Mouse (Mus musculus) heart, adult 2 months (tissue): ENCODE data around the gene BC004004. TPM values are rescaled to one million over a fixed set of nuclear protein-coding genes. Genes with fewer than 3 reads are reported as not detected.

Experiments
- DNase-seq, 2 experiments: peaks; one replicate each; pipeline ENCODE4 v3.0.0; 2021
- H3K27ac ChIP-seq: fragments of 200-600 bp; 2 replicates; pipeline ENCODE4 v1.8.1; 2022
- H3K27me3 ChIP-seq: fragments of 200-500 bp; 2 replicates; pipeline ENCODE4 v1.6.1; 2012; ENCODE audit warnings: mild to moderate bottlenecking, low read length, inconsistent platforms, mixed read lengths; ENCODE audit not compliant: control insufficient read depth, insufficient read depth
- H3K36me3 ChIP-seq: fragments of 200-500 bp; 2 replicates; pipeline ENCODE4 v1.6.1; 2012; ENCODE audit warnings: low read length, inconsistent platforms; ENCODE audit not compliant: control insufficient read depth, insufficient read depth
- H3K4me1 ChIP-seq: fragments of 200-500 bp; 2 replicates; pipeline ENCODE4 v1.6.1; 2011; ENCODE audit warnings: low read length; ENCODE audit not compliant: control insufficient read depth, insufficient read depth
- H3K4me3 ChIP-seq: fragments of 200-600 bp; 2 replicates; pipeline ENCODE4 v1.8.1; 2022
- H3K79me2 ChIP-seq: fragments of 200-500 bp; replicated peaks from 2 replicates; pipeline ENCODE4 v1.6.1; 2012; ENCODE audit warnings: mild to moderate bottlenecking, inconsistent platforms, low read length, moderate library complexity, mixed read lengths; ENCODE audit not compliant: control insufficient read depth, insufficient read depth
- H3K9ac ChIP-seq: fragments of 200-500 bp; 2 replicates; pipeline ENCODE4 v1.6.1; 2012; ENCODE audit warnings: low read depth, mild to moderate bottlenecking, control low read depth, inconsistent platforms, low read length, mixed read lengths
- CTCF ChIP-seq: fragments of 200-600 bp; IDR thresholded peaks from 2 replicates; pipeline ENCODE4 v1.8.1; 2022; ENCODE audit warnings: antibody characterized with exemption, mild to moderate bottlenecking, moderate library complexity
- EP300 ChIP-seq: fragments of 200-500 bp; IDR thresholded peaks from 2 replicates; pipeline ENCODE4 v1.6.1; 2011; ENCODE audit warnings: low read depth, low read length, control low read depth; ENCODE audit not compliant: insufficient read depth
- POLR2A ChIP-seq: fragments of 200-500 bp; IDR thresholded peaks from 2 replicates; pipeline ENCODE4 v1.6.1; 2011; ENCODE audit warnings: mild to moderate bottlenecking, low read depth, low read length, control low read depth; ENCODE audit not compliant: insufficient read depth
- WGBS: fragments of 180-500 bp; shearing (Covaris S2); methylation state at CpG from one replicate; pipeline ENCODE4 v1.1.7; 2018; 5-methylcytosine and 5-hydroxymethylcytosine counted together
- intact Hi-C: fragments of 180-260 bp; cut with DNase I; formaldehyde crosslinking; loops from one replicate; pipeline ENCODE4 v1.15.1; 2025
- polyA plus RNA-seq: library from polyadenylated mRNA; depleted of rRNA; stranded (reverse); fragments of >200 nt; gene quantifications from 2 replicates; pipeline ENCODE4 v1.2.3, GENCODE M21; 2012
- total RNA-seq, 2 experiments: library from RNA; stranded (reverse); gene quantifications; 2 replicates each; pipeline ENCODE4 v1.2.3; 2021

BC004004 gene
- total and polyA plus RNA-seq, 3 experiments = 184 to 318 (median 264) TPM

DNA sequence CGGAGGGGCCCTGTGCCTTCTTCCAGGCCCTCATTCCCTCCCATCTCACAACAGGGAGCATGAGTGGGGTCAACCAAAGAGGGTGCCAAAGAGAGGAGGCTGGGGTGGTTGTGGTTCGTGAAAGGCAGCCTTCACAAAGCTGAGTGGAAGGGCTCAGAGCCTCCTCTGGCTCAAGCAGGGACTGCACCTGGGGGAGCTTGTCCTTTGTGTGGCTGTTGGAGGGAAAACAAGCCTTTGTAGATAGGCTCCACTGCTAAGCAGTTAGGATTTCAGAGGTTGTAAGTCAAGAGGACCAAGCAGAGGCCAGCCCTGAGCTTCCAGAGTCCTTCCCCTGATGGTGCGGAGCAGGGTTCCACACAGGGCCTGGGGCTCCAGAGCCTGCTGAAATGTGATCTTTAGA is 34.5 kb downstream of the BC004004 start:
- H3K4me1 ChIP-seq = peaks cover 14% of the 10 kb centered on the region
- 80% methylated on average over 3 of the region's 3 CpGs for WGBS
- no peak overlapping the region for H3K9ac ChIP-seq
- H3K36me3 ChIP-seq = no peaks in the 10 kb centered on the region
- no peaks in the 10 kb centered on the region for H3K79me2 ChIP-seq
- TF ChIP-seq POLR2A (no peak), CTCF (peak; percentile 37)
- H3K4me3 ChIP-seq = no peak overlapping the region
- intact Hi-C loops = no loop called here
- H3K27me3 ChIP-seq = no peaks in the 10 kb centered on the region
- peak overlapping the region; percentile 38; the same call in 1 of the 2 replicates for H3K27ac ChIP-seq
- no peak for DNase-seq

DNA sequence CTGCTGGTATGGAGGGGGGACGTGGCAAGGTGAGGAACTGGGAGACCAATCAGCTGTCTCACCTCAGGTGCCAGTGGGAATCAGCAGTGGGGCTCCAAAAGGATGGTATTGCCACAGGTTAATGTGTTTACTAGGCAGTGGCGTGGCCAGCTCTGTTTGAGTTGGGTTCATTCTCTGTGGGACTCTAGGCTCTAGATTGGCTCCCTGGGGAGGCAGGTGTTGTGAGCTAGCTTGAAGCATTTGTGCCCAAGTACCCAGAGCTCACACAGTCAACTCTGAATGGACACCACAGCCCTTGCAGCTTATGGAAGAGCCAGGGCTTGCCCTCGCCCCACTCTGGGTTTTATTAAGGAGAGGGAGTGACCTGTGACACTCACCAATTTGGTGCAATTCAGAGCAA is 35.3 kb downstream of the BC004004 start:
- DNase-seq = no peak
- Histone ChIP-seq H3K79me2 (no peaks in the 10 kb centered on the region), H3K36me3 (no peaks in the 10 kb centered on the region), H3K4me3 (no peak overlapping the region), H3K4me1 (peaks cover 14% of the 10 kb centered on the region), H3K27me3 (no peaks in the 10 kb centered on the region), H3K27ac (peak overlapping the region; percentile 3), H3K9ac (no peak overlapping the region)
- no peak for TF ChIP-seq POLR2A
- WGBS = 80% methylated on average over 3 of the region's 3 CpGs
- intact Hi-C loops = no loop called here

DNA sequence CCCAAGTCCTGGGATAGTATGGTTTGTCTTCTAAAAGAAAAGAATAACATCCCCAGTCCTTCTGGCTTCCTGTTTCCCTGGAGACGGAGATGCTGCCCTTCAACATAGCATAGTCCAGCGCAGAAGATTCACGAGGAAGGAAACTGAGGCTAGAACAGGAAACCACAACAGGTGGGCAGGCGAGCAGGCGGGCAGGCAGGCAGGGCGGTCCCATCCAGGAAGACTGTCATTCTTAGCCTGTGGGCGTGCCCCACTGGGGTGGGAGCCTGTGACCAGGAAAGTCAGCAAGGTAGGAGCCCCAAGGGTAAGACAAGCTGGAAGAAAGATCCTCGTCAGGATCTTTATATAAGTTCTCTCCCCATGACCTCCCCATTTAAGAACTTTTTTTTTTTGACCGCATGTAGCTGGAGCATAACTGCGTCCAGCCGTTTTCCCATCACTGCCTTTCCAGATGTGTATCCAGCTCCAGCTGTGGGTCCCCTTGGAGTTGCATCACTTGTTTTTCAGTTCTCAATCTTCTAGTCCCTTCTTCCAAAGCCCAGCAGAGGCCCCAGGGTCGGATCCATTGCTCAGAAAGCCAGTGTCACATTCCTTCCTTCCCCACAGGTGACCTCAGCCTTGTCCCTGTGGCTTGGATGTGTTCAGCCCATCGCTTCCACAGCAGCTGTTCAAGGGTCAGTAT is 35.9 kb downstream of the BC004004 start:
- Histone ChIP-seq H3K27me3 (no peaks in the 10 kb centered on the region), H3K9ac (no peak overlapping the region), H3K27ac (peak overlapping the region; percentile 3), H3K4me3 (no peak overlapping the region), H3K36me3 (no peaks in the 10 kb centered on the region), H3K79me2 (no peaks in the 10 kb centered on the region), H3K4me1 (peaks cover 14% of the 10 kb centered on the region)
- peak; percentile 62 to 73 for DNase-seq
- WGBS = 31% methylated on average over 13 of the region's 13 CpGs
- intact Hi-C loops = no loop called here
- no peak for TF ChIP-seq CTCF
- no peak for TF ChIP-seq POLR2A
- TF ChIP-seq EP300 = no peak

DNA sequence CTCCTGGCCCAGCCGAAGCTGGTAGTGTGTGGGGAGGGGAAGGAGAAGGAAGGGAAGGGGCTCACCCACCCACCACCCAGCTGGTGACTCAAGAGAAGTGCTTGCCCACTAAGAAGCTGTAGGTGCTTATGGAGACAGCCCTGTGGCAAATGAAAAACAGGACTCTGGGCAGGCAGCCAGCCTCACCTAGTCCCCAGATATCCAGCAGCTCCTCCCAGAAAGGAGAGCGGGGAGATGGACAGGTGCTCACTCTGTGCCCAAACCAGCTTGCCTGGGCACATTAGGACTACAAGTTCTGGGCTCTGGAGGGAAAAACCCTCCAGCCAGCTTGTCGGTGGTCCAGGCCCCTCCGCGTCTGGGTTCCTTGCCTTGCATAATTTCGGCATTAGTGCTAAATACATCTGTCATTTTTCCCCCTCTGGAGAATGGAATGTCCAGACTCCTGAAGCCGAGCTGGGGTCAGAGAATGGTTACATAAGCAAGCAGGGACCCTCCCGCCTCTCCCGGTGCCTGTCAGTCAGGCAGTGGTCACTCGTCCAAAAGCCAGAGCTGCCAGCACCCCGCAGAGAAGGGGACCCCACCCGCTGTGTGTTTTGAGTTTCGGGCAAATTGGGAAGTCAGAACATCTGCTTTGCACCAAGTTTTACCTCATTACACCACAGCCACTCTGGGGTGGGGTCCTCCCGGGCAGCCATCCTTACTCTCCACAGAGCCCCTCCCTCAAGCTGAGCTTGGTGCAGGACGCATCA is 36.6 kb downstream of the BC004004 start:
- DNase-seq = peak; percentile 63 to 68
- WGBS = 17% methylated on average over 15 of the region's 15 CpGs
- H3K27ac ChIP-seq = peak overlapping the region; percentile 3
- no peaks in the 10 kb centered on the region for H3K79me2 ChIP-seq
- 0 out of 2 replicates have a peak overlapping the region, but pooled peaks have one; percentile 15 for H3K9ac ChIP-seq
- H3K27me3 ChIP-seq = no peaks in the 10 kb centered on the region
- no peak overlapping the region for H3K4me3 ChIP-seq
- intact Hi-C loops = no loop called here
- H3K36me3 ChIP-seq = no peaks in the 10 kb centered on the region
- no peak for TF ChIP-seq POLR2A
- TF ChIP-seq EP300 = no peak
- no peak for TF ChIP-seq CTCF
- H3K4me1 ChIP-seq = peaks cover 14% of the 10 kb centered on the region

DNA sequence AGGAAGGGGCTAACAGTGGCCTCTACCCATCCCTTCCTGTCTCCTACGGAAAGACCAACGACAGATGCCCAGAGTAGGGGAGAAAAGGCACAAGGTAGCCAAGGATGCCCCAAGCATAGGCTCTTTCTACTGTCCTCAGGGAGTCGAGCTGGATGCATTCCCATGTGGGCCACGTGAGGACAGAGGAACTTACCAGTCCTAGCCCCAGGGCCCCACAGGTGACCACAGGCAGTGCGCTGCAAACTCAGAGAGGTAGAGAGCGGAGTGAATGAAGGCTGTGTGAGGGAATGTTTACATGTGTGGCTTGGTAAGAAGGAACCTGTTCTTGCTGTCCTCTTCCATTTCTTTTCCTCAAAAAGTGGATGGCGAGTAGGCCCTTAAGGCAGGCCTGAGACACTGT is 37.3 kb downstream of the BC004004 start:
- peaks cover 14% of the 10 kb centered on the region for H3K4me1 ChIP-seq
- intact Hi-C loops = no loop called here
- H3K27ac ChIP-seq = no peak overlapping the region; the same call in 1 of the 2 replicates

DNA sequence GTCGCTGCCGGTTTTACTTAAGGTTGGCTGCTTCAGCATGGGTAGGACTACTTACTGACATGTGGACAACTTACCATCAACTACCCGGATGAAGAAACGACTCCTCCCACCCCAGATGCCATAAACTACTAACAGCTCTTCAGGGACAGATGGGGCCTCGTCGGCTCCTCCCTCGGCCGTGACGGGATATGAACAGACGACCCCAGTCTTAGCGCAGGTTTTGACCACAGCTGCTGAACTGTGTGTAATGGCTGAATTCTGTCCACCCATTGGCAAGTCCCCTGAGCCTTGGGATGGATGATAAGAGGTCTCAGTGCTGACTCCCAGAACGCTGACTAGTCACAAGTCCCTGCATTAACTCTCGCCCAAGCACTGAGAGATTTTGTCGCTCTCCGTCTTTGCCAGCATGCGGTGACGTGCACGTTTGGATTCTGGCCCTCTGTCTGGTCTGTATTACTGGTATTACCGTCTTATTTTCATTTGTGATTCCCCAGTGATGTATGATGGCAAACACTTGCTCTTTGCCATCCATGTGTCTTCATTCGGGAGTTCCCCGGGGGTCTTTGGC is 41.6 kb downstream of the BC004004 start:
- Histone ChIP-seq H3K27me3 (no peaks in the 10 kb centered on the region), H3K27ac (no peak overlapping the region), H3K36me3 (no peaks in the 10 kb centered on the region), H3K4me1 (peaks cover 3% of the 10 kb centered on the region), H3K79me2 (no peaks in the 10 kb centered on the region), H3K4me3 (no peak overlapping the region), H3K9ac (no peak overlapping the region)
- intact Hi-C loops = no loop called here
- DNase-seq = peak in 1 of 2 experiments; percentile 52
- TF ChIP-seq POLR2A (no peak), EP300 (no peak), CTCF (no peak)
- 76% methylated on average over 21 of the region's 21 CpGs for WGBS

More for the DNA sequence above, 37.3 kb downstream of the BC004004 start:
- Histone ChIP-seq H3K36me3 (no peaks in the 10 kb centered on the region), H3K79me2 (no peaks in the 10 kb centered on the region), H3K27me3 (no peaks in the 10 kb centered on the region), H3K4me3 (no peak overlapping the region), H3K9ac (0 out of 2 replicates have a peak overlapping the region, but pooled peaks have one; percentile 15)
- DNase-seq = peak in 1 of 2 experiments; percentile 30
- 57% methylated on average over 7 of the region's 7 CpGs for WGBS
- no peak for TF ChIP-seq CTCF
- TF ChIP-seq POLR2A = no peak
- TF ChIP-seq EP300 = no peak
